Mouse (Mus musculus): ENCODE results near the gene Soat1.
"Not testable (repeated sequence)": the region's sequence is repeated elsewhere in the genome, so short reads cannot be mapped to it uniquely, and the experiment has no call there.

The Soat1 gene

DNA sequence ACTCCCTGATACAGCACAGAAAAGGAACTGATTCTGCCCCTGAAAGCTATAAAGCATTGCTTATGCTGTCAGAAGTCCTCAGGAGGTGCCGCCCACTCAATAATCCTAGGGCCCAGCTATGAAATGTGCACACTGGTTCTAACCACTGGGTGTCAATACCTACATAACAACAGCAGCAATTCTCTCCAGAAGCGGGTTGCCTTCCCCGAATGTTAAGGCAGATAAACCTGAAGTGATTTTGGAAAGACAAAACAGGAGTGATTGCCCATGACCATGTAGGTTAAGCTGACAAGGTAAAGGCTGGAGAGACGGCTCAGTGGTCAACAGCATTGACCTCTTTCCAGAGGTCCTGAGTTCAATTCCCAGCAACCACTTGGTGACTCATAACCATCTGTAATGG, 48.4 kb downstream of the Soat1 start:
- no peak for DNase-seq (ENCODE audit: low spot score in 2 of 2)

DNA sequence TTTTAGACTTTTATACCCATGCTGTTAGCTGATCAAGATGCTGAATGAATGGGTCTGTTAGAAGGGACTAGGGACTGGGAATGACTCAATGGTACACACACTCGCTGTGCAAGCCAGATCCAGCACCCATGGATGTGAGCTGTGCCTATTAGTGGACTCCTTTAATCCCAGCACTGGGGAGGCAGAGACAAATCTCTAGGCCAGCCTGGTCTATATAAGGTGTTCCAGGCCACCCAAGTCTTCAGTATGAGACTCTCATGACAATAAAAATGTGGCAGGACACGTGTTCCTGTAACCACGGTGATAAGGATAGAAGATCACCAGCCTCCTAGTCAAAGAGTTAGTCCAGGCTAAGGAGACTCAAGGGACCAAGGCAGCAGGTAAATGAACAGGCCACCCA, 50.1 kb downstream of the Soat1 start:
- DNase-seq (ENCODE audit: low spot score in 2 of 2): no peak

GRCm38 (mm10) chr1:156423493-156423892, 50.6 kb downstream of the Soat1 start:
- DNase-seq (ENCODE audit: low spot score in 2 of 2): no peak

DNA sequence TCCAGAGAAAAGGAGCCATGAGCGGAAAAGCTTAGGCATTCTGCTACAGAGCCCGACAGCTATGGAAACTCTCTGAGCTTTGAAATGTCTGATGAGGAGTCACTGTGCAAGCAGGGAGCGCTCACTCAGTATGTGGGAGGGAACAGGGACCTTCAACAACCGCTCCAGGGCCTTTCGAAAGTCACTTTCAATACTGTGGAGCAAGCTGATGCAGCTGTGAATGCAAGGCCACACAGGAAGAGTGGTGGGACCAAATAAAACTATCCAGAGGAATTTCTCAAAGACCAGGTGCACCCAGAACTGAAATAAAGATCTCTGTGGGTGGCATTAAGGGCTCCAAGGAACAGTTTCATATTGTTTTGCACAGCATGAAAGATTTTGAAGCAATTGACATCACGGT, 51.3 kb downstream of the Soat1 start:
- DNase-seq (ENCODE audit: low spot score in 2 of 2): no peak

DNA sequence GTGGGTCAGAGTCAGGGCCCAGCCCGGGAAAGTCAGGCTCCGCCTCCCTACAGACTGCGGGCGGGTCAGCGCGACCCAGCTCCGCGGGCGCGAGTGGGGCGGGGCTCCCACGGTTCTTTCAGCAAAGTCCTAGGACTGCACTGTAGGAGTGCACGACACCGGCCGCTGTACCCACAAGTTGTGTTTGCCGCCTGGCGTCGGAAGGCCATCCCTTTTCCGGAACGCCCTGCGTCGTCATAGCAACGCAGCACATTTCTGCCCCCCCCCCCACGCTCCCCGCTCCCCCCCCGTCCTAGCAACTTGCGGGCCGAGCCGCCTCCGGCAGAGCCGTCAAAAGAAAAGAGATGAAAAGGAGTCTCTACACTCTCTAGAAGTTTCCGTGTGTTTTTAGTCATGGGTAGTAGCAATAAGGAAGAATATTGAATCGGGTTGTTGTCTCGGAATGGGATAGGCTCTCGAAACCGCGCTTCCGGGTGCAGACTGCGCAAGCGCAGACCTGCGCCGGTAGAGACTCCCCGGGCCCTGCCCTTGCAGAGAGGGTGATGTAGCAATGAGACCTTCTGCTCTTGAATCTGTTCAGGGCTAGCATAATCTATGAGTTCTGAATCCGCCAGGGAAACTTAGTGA, 53.3 kb downstream of the Soat1 start, which contains the start of gene Axdnd1:
Axdnd1 (minus strand) TSS at position 489 of the 627 bp plus-strand sequence.
- peak; percentile 84 to 86 for DNase-seq (ENCODE audit: low spot score in 2 of 2)

GRCm38 (mm10) chr1:156418170-156418569, 56.0 kb downstream of the Soat1 start:
- DNase-seq (ENCODE audit: low spot score in 2 of 2): peak; percentile 40 to 45

GRCm38 (mm10) chr1:156408521-156408920, 65.6 kb downstream of the Soat1 start:
- no peak for DNase-seq (ENCODE audit: low spot score in 2 of 2)

DNA sequence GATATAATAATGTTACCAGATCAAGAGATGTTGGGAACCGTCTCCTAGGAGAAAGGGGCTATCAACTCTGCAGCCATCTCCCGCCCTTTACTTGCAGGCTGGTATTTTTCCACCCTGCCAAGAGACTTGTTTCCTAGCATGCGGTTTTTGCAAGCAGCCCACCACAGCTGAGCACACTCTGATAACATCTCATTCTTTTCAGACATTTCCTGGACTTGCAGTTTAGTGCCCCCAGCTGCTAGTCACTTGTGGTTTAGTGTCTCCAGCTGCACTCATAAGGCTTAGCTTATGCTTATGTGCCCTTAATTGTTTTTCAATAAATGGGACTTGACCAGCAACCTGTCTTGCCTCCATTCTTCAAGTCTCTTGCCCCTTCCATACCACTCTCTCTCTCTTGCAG, 66.1 kb downstream of the Soat1 start:
- DNase-seq (ENCODE audit: low spot score in 2 of 2): no peak

DNA sequence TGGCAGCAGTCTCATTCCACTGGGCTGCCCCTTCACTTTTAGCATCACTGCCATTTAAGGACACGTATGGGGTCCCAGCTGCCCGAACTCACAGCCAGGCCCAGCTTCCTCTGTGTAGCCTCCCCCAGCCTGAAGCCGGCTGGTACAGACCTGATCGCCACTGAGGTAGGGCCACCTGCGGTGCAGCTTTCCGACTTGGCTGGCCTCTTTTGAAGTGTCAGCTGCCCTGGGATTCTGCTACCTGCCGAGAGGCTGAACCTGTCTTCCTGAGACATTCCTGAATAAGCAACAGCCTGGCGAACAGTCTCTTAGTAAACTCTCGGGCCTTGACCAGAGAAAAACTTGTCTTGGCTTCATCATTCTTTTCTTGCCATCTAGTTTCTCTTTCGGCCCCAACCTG, 70.9 kb downstream of the Soat1 start:
- DNase-seq (ENCODE audit: low spot score in 2 of 2): no peak

GRCm38 (mm10) chr1:156402491-156402890, 71.6 kb downstream of the Soat1 start:
- no peak for DNase-seq (ENCODE audit: low spot score in 2 of 2)

DNA sequence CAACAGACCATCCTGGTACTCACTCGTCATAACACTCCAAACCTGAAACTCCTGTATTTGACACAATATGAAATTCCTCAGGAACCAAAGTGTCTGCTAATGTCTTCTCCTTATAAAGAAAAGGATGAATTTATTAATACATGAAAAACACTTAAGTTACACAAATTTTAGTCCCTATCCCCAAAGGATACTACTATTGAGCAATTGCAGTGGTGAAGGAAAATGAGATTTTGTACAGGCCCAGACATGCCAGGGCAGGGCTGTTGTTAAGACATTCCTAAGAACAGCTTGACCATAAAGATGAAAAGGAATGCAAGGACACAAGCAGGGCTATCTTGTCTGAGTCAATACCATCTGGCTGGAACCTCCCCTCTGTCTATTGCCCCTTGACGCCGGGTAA, 74.0 kb downstream of the Soat1 start:
- DNase-seq (ENCODE audit: low spot score in 2 of 2): not testable (repeated sequence)

DNA sequence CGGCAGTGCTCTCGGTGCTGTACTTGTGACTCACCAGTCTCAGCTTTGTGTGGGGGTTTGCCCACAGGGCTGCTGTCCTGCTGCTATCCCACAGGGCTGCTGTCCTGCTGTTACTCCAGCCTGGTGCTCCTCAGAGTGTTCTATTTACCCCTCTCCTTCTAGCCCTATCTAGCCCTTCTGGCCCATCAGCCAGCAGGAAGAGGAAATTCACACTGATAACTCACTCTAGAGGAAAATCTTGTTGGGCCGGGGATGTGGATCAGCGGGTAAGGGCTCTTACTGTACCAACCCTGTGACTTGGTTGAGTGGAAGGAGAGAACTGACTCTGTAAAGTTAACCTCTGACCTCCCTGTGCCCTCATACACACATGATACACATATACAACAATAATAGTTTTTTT, 81.0 kb downstream of the Soat1 start:
- DNase-seq (ENCODE audit: low spot score in 2 of 2): no peak

DNA sequence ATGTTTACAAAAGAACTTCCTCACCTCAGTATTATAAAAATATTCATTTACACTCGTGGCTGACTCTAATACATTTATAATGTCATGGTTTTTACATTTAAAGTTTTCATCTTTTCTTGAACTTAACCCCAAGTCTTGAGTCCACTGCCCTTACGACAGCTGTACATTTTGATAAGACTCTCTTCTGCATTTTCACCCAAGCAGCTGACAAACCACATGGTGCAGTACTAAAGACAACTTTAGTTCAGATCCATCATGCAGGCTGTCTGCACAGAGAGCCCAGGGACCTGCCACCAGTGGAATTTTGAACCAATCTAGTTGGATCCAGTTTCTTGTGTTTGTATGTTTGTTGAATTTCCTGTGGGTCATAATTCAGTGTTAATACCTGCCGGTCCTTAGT, 87.3 kb downstream of the Soat1 start:
- DNase-seq (ENCODE audit: low spot score in 2 of 2): no peak

DNA sequence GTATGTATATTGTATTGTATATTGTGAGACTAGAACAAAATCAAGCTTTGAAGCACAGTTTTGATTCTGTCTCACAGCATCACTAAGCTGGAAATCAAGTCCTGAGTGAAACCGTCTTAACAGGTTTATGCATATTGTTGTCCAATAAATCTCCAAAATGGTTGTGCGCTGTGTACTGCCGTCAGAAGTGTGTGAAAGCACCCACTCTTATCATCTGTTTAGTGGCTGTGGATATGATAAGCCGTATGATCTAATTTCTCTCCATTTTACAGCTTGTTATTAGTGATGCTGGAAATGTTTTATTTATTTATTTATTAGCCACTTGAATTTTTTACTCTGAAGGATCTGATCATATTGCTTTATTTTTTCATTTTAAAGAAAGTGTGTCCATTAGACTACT, 87.9 kb downstream of the Soat1 start:
- DNase-seq (ENCODE audit: low spot score in 2 of 2): no peak

DNA sequence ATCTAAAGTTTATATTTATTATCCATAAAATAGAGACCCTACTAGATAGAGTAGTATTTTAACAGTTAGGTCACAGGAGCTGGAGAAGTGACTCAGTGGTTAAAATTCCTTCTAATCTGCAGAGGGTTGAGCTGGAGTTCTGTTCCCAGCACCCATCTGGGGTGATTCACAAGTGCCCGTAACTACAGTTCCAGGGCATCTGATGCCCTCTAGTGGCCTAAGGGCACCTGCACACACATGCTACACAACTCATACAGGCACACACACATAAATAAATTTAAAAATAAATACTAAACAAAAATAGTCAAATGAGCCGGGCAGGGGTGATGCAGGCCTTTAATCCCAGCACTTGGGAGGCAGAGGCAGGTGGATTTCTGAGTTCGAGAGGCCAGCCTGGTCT, 92.9 kb downstream of the Soat1 start:
- DNase-seq (ENCODE audit: low spot score in 2 of 2): no peak

All from right cerebral cortex, adult 2 months (tissue).